Mouse (Mus musculus): ENCODE results near the gene Plxna1. TPM values are rescaled to one million over a fixed set of nuclear protein-coding genes. Genes with fewer than 3 reads are reported as not detected.

Plxna1 gene
- polyA plus RNA-seq, 2 experiments = 1.7 to 2.6 TPM

DNA sequence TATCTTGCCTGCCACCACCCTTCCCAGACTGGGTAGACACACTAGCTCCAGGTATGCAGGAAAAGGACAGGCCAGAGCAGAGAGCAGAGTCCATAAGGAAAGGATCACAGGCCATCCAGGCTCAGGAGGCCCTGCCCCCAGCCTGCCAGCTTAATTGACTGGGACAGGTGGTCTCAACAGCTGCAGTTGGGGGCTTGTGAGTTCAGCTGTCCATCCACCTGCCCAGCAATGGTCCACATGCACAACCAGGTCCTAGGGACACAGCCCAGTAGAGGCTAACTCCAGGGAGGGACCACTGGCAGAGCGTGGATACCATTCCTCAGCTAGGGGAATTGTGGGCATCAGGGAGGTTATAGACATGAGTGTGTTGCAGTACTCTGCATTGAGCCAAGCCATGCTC, 16.6 kb downstream of the Plxna1 start:
- Histone ChIP-seq H3K9me3 (ENCODE audit: control insufficient read depth, low read length) (no peaks in the 10 kb centered on the region), H3K9ac (replicated peaks) (no peak overlapping the region), H3K4me3 (ENCODE audit: insufficient read depth in 1 of 2, low read depth in 2 of 2, low read length in 2 of 2) (no peak overlapping the region), H3K4me1 (replicated peaks; ENCODE audit: control insufficient read depth in 2 of 2, insufficient read depth in 2 of 2, low read length in 1 of 2) (peaks cover 0 to 8% of the 10 kb centered on the region in 2 experiments; a peak in 2 of 4 replicates), H3K36me3 (replicated peaks; ENCODE audit: control insufficient read depth, insufficient read depth, low read depth) (no peaks in the 10 kb centered on the region), H3K27ac (no peak overlapping the region), H3K27me3 (ENCODE audit: control insufficient read depth, insufficient read depth, low read length) (no peaks in the 10 kb centered on the region), H3K4me2 (ENCODE audit: low read depth) (no peak overlapping the region)
- WGBS (ENCODE audit: insufficient replicate concordance) = 71% methylated on average over 1 of the region's 1 CpGs
- no peak for ATAC-seq (ENCODE audit: insufficient read depth)
- no peak for DNase-seq (ENCODE audit: low read depth in 3 of 3, low spot score in 3 of 3)
- TF ChIP-seq CTCF (IDR thresholded peaks at IDR 0.05; ENCODE audit: low read depth) (no peak), EP300 (IDR thresholded peaks at IDR 0.05; ENCODE audit: low read depth) (no peak)

DNA sequence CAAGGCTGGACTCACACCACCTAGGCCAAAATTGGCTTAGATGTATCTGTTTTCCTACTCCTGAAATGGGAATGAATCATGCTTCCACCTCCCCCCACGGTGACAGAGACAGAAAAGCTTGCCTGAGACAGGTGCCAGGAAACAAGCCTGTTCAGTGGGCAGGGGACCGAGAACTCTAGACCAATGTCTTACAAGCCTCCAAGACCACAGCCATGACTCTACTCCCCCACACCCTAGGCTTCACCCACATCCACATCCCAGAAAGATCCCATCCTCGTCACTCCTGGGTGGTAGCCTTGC, 17.0 kb downstream of the Plxna1 start:
- TF ChIP-seq CTCF (IDR thresholded peaks at IDR 0.05; ENCODE audit: low read depth) = no peak
- no peak for TF ChIP-seq EP300 (IDR thresholded peaks at IDR 0.05; ENCODE audit: low read depth)
- ATAC-seq (ENCODE audit: insufficient read depth) = no peak
- WGBS (ENCODE audit: insufficient replicate concordance) = 54% methylated on average over 3 of the region's 3 CpGs
- Histone ChIP-seq H3K4me3 (ENCODE audit: insufficient read depth in 1 of 2, low read depth in 2 of 2, low read length in 2 of 2) (no peak overlapping the region), H3K36me3 (replicated peaks; ENCODE audit: control insufficient read depth, insufficient read depth, low read depth) (no peaks in the 10 kb centered on the region), H3K27me3 (ENCODE audit: control insufficient read depth, insufficient read depth, low read length) (no peaks in the 10 kb centered on the region), H3K4me1 (replicated peaks; ENCODE audit: control insufficient read depth in 2 of 2, insufficient read depth in 2 of 2, low read length in 1 of 2) (peaks cover 0 to 8% of the 10 kb centered on the region in 2 experiments; a peak in 2 of 4 replicates), H3K27ac (no peak overlapping the region), H3K9me3 (ENCODE audit: control insufficient read depth, low read length) (no peaks in the 10 kb centered on the region), H3K4me2 (ENCODE audit: low read depth) (no peak overlapping the region), H3K9ac (replicated peaks) (no peak overlapping the region)
- DNase-seq (ENCODE audit: low read depth in 3 of 3, low spot score in 3 of 3) = no peak

DNA sequence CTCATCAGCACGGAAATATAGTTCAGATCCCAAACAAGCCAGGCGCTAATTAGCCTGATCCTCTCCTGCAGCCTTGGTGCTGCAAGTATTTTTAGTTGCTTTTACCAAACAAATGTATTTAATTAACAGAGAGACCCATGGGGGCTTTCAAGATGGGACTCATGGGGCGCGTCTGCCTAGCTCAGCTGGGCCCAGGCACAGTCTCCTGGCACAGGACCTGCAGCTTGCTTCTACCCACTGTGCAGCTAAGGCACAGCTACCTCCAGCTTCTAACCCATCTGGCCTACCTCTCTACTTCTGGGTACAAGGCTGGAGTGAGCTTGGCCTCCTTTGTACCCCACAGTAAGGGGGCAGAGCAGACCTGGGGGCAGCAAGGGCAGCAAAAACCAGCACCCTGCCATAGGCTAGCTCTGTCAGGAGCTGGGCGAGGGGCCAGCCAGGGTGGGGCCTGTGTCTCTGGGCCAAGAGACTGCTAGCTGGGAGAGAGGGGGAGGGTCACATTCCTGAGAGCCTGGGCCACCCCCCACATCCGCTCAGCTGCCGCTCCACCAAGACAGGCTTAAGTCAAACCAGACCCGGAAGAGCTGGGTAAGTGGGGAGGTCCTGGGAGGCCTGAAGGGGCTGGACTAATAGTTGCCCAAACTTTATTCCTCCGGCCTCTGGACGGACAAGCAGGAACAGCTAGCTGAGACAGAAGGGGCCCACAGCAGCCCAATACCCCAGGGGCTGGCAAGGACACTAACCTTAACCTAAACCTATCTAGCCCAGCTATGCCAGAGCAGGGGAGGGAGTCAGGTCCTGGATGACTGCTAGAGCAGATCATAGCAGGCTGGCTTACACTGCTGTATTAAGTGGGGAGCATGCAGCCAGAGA, 17.6 kb downstream of the Plxna1 start:
- no peaks in the 10 kb centered on the region for H3K9me3 ChIP-seq (ENCODE audit: control insufficient read depth, low read length)
- peak; percentile 58 for ATAC-seq (ENCODE audit: insufficient read depth)
- no peaks in the 10 kb centered on the region for H3K36me3 ChIP-seq (replicated peaks; ENCODE audit: control insufficient read depth, insufficient read depth, low read depth)
- H3K27me3 ChIP-seq (ENCODE audit: control insufficient read depth, insufficient read depth, low read length) = no peaks in the 10 kb centered on the region
- peaks cover 0 to 8% of the 10 kb centered on the region in 2 experiments; a peak in 2 of 4 replicates for H3K4me1 ChIP-seq (replicated peaks; ENCODE audit: control insufficient read depth in 2 of 2, insufficient read depth in 2 of 2, low read length in 1 of 2)
- 46% methylated on average over 10 of the region's 10 CpGs for WGBS (ENCODE audit: insufficient replicate concordance)
- H3K27ac ChIP-seq = no peak overlapping the region
- TF ChIP-seq EP300 (IDR thresholded peaks at IDR 0.05; ENCODE audit: low read depth) (no peak), CTCF (IDR thresholded peaks at IDR 0.05; ENCODE audit: low read depth) (no peak)
- no peak overlapping the region for H3K4me2 ChIP-seq (ENCODE audit: low read depth)
- H3K9ac ChIP-seq (replicated peaks) = no peak overlapping the region
- no peak overlapping the region for H3K4me3 ChIP-seq (ENCODE audit: insufficient read depth in 1 of 2, low read depth in 2 of 2, low read length in 2 of 2)
- no peak for DNase-seq (ENCODE audit: low read depth in 3 of 3, low spot score in 3 of 3)

GRCm38 (mm10) chr6:89341981-89342380, 20.4 kb downstream of the Plxna1 start:
- Histone ChIP-seq H3K4me3 (ENCODE audit: insufficient read depth in 1 of 2, low read depth in 2 of 2, low read length in 2 of 2) (no peak overlapping the region), H3K9me3 (ENCODE audit: control insufficient read depth, low read length) (no peaks in the 10 kb centered on the region), H3K9ac (replicated peaks) (no peak overlapping the region), H3K27me3 (ENCODE audit: control insufficient read depth, insufficient read depth, low read length) (no peaks in the 10 kb centered on the region), H3K27ac (no peak overlapping the region), H3K4me1 (replicated peaks; ENCODE audit: control insufficient read depth in 2 of 2, insufficient read depth in 2 of 2, low read length in 1 of 2) (peaks cover 0 to 8% of the 10 kb centered on the region in 2 experiments; a peak in 2 of 4 replicates), H3K36me3 (replicated peaks; ENCODE audit: control insufficient read depth, insufficient read depth, low read depth) (no peaks in the 10 kb centered on the region), H3K4me2 (ENCODE audit: low read depth) (no peak overlapping the region)
- no peak for ATAC-seq (ENCODE audit: insufficient read depth)
- WGBS (ENCODE audit: insufficient replicate concordance) = 60% methylated on average over 4 of the region's 4 CpGs
- TF ChIP-seq EP300 (IDR thresholded peaks at IDR 0.05; ENCODE audit: low read depth) (no peak), CTCF (IDR thresholded peaks at IDR 0.05; ENCODE audit: low read depth) (no peak)
- DNase-seq (ENCODE audit: low read depth in 3 of 3, low spot score in 3 of 3) = no peak

DNA sequence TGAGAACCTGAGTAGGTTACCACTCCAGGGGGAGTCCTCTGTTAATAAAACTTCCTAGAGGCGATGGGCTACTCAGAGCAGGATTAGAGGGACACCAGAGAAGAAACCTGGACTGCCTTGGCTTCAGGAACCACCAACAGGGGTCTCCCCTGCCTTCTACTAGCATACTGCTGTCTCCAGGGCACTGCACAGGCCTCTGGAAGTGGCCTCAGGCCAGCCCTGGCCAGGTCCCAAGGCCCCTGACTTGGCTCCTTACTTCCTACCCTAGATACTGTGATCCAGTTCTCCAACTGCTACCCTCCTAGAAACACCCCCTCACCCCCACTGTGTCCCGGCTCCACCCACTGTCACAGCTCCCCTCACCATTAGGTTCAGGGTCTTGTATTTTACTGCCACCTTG, 23.0 kb downstream of the Plxna1 start:
- H3K36me3 ChIP-seq (replicated peaks; ENCODE audit: control insufficient read depth, insufficient read depth, low read depth) = no peaks in the 10 kb centered on the region
- H3K9ac ChIP-seq (replicated peaks) = no peak overlapping the region
- no peaks in the 10 kb centered on the region for H3K9me3 ChIP-seq (ENCODE audit: control insufficient read depth, low read length)
- TF ChIP-seq CTCF (IDR thresholded peaks at IDR 0.05; ENCODE audit: low read depth) (no peak), EP300 (IDR thresholded peaks at IDR 0.05; ENCODE audit: low read depth) (no peak)
- no peak for DNase-seq (ENCODE audit: low read depth in 3 of 3, low spot score in 3 of 3)
- no peak overlapping the region for H3K27ac ChIP-seq
- ATAC-seq (ENCODE audit: insufficient read depth) = no peak
- no peaks in the 10 kb centered on the region for H3K27me3 ChIP-seq (ENCODE audit: control insufficient read depth, insufficient read depth, low read length)
- H3K4me1 ChIP-seq (replicated peaks; ENCODE audit: control insufficient read depth in 2 of 2, insufficient read depth in 2 of 2, low read length in 1 of 2) = no peaks in the 10 kb centered on the region
- H3K4me2 ChIP-seq (ENCODE audit: low read depth) = no peak overlapping the region
- H3K4me3 ChIP-seq (ENCODE audit: insufficient read depth in 1 of 2, low read depth in 2 of 2, low read length in 2 of 2) = no peak overlapping the region
- 55% methylated on average over 2 of the region's 2 CpGs for whole genome bisulfite sequencing (ENCODE audit: insufficient replicate concordance)
